Mouse (Mus musculus) embryonic facial prominence, embryonic 13.5 days (tissue): ENCODE measurements at regions not wholly inside any gene's neighbourhood (a gene's known extent, or its start where the extent isn't known, plus 50 kb on each side); places are given as distances from the start of the nearest gene placed in this dataset.

ENCODE experiments used
- ATAC-seq: fragments of 200-750 bp; cut with Nextera tagmentation; 2 replicates; pipeline ENCODE4 v1.8.0; 2017; ENCODE audit warnings: low read depth; ENCODE audit not compliant: insufficient number of reproducible peaks, insufficient read depth, low FRiP score, low TSS enrichment
- H3K27ac ChIP-seq: fragments of 300-500 bp; sonication (generic); 2 replicates; pipeline ENCODE4 v1.5.1; 2015; ENCODE audit warnings: moderate library complexity, mild to moderate bottlenecking, inconsistent platforms
- H3K27me3 ChIP-seq: fragments of 300-500 bp; sonication (generic); 2 replicates; pipeline ENCODE4 v1.6.1; 2015; ENCODE audit warnings: mild to moderate bottlenecking, inconsistent platforms
- H3K36me3 ChIP-seq: fragments of 300-500 bp; sonication (generic); 2 replicates; pipeline ENCODE4 v1.6.1; 2015; ENCODE audit warnings: mild to moderate bottlenecking, inconsistent platforms
- H3K4me1 ChIP-seq: fragments of 300-500 bp; sonication (generic); 2 replicates; pipeline ENCODE4 v1.6.1; 2015; ENCODE audit warnings: inconsistent platforms
- H3K4me2 ChIP-seq: fragments of 300-500 bp; sonication (generic); 2 replicates; pipeline ENCODE4 v1.6.1; 2015; ENCODE audit warnings: moderate library complexity, mild to moderate bottlenecking, inconsistent platforms
- H3K4me3 ChIP-seq: fragments of 300-500 bp; sonication (generic); 2 replicates; pipeline ENCODE4 v1.5.1; 2015; ENCODE audit warnings: mild to moderate bottlenecking, inconsistent platforms
- H3K9ac ChIP-seq: fragments of 300-500 bp; sonication (generic); 2 replicates; pipeline ENCODE4 v1.6.1; 2015; ENCODE audit warnings: mild to moderate bottlenecking, inconsistent platforms
- H3K9me3 ChIP-seq: fragments of 300-500 bp; sonication (generic); 2 replicates; pipeline ENCODE4 v1.6.1; 2016; ENCODE audit warnings: inconsistent platforms
- WGBS: fragments of 180-500 bp; shearing (Covaris S2); methylation state at CpG from one replicate; pipeline ENCODE4 v1.1.7; 2015; ENCODE audit warnings: mixed read lengths; 5-methylcytosine and 5-hydroxymethylcytosine counted together

- Histone ChIP-seq H3K27ac (no peak overlapping the region), H3K4me1 (peaks cover 6% of the 10 kb centered on the region), H3K27me3 (peaks cover 38% of the 10 kb centered on the region), H3K9me3 (no peaks in the 10 kb centered on the region), H3K4me3 (no peak overlapping the region), H3K36me3 (no peaks in the 10 kb centered on the region), H3K4me2 (no peak overlapping the region), H3K9ac (no peak overlapping the region)
- ATAC-seq = no peak
- WGBS = 86% methylated on average over 3 of the region's 3 CpGs
These were observed 57.5 kb downstream of the Tmem174 start for GRCm38 (mm10) chr13:98579731-98580130.

GRCm38 (mm10) chr13:98578426-98579066, 58.7 kb downstream of the Tmem174 start:
- 64% methylated on average over 11 of the region's 11 CpGs for WGBS
- no peak for ATAC-seq
- peaks cover 37% of the 10 kb centered on the region for H3K27me3 ChIP-seq
- H3K9ac ChIP-seq = no peak overlapping the region
- H3K4me1 ChIP-seq = peaks cover 15% of the 10 kb centered on the region
- H3K4me3 ChIP-seq = no peak overlapping the region
- H3K36me3 ChIP-seq = no peaks in the 10 kb centered on the region
- no peaks in the 10 kb centered on the region for H3K9me3 ChIP-seq
- no peak overlapping the region for H3K27ac ChIP-seq
- H3K4me2 ChIP-seq = no peak overlapping the region

- no peak for ATAC-seq
- peaks cover 50% of the 10 kb centered on the region for H3K27me3 ChIP-seq
- no peaks in the 10 kb centered on the region for H3K36me3 ChIP-seq
- no peak overlapping the region for H3K9ac ChIP-seq
- H3K4me3 ChIP-seq = no peak overlapping the region
- no peak overlapping the region for H3K4me2 ChIP-seq
- H3K27ac ChIP-seq = no peak overlapping the region
- H3K9me3 ChIP-seq = no peaks in the 10 kb centered on the region
- peaks cover 37% of the 10 kb centered on the region for H3K4me1 ChIP-seq
- 65% methylated on average over 3 of the region's 3 CpGs for WGBS
These were observed 61.1 kb downstream of the Tmem174 start for GRCm38 (mm10) chr13:98576061-98576460.

GRCm38 (mm10) chr13:98574057-98574323, 63.2 kb downstream of the Tmem174 start:
- no peak for ATAC-seq
- H3K9ac ChIP-seq = 0 out of 2 replicates have a peak overlapping the region, but pooled peaks have one; percentile 21
- no peak overlapping the region for H3K4me3 ChIP-seq
- no peaks in the 10 kb centered on the region for H3K9me3 ChIP-seq
- peak overlapping the region; percentile 84 for H3K4me2 ChIP-seq
- H3K4me1 ChIP-seq = peaks cover 40% of the 10 kb centered on the region
- WGBS = 18% methylated on average over 12 of the region's 12 CpGs
- no peaks in the 10 kb centered on the region for H3K36me3 ChIP-seq
- H3K27ac ChIP-seq = peak overlapping the region; percentile 81; the same call in 1 of the 2 replicates
- peaks cover 57% of the 10 kb centered on the region for H3K27me3 ChIP-seq

- no peaks in the 10 kb centered on the region for H3K36me3 ChIP-seq
- WGBS = 7% methylated on average over 39 of the region's 39 CpGs
- peak overlapping the region; percentile 84 for H3K4me2 ChIP-seq
- peak overlapping the region; percentile 69 for H3K9ac ChIP-seq
- peaks cover 40% of the 10 kb centered on the region for H3K4me1 ChIP-seq
- no peaks in the 10 kb centered on the region for H3K9me3 ChIP-seq
- H3K27me3 ChIP-seq = peaks cover 57% of the 10 kb centered on the region
- peak overlapping the region; percentile 46 for H3K4me3 ChIP-seq
- H3K27ac ChIP-seq = peak overlapping the region; percentile 81
- peak; percentile 65 for ATAC-seq
These were observed 63.8 kb downstream of the Tmem174 start for GRCm38 (mm10) chr13:98573261-98574056.

- Histone ChIP-seq H3K9ac (peak overlapping the region; percentile 69), H3K36me3 (no peaks in the 10 kb centered on the region), H3K27me3 (peaks cover 57% of the 10 kb centered on the region), H3K4me1 (peaks cover 40% of the 10 kb centered on the region), H3K9me3 (no peaks in the 10 kb centered on the region), H3K27ac (peak overlapping the region; percentile 81), H3K4me3 (peak overlapping the region; percentile 46), H3K4me2 (peak overlapping the region; percentile 84)
- 2% methylated on average over 50 of the region's 50 CpGs for WGBS
- ATAC-seq = peak; percentile 52
These were observed 64.5 kb downstream of the Tmem174 start for GRCm38 (mm10) chr13:98572581-98573260.

- Histone ChIP-seq H3K4me3 (peak overlapping the region; percentile 46), H3K27ac (no peak overlapping the region), H3K36me3 (no peaks in the 10 kb centered on the region), H3K4me1 (peaks cover 40% of the 10 kb centered on the region), H3K9ac (peak overlapping the region; percentile 69; the same call in 1 of the 2 replicates), H3K9me3 (no peaks in the 10 kb centered on the region), H3K27me3 (peaks cover 57% of the 10 kb centered on the region), H3K4me2 (peak overlapping the region; percentile 84)
- no peak; the same call in 1 of the 2 replicates for ATAC-seq
- 10% methylated on average over 10 of the region's 14 CpGs for WGBS
These were observed 65.1 kb downstream of the Tmem174 start for GRCm38 (mm10) chr13:98572011-98572570.

GRCm38 (mm10) chr13:98571051-98571450, 66.2 kb downstream of the Tmem174 start:
- H3K27ac ChIP-seq = no peak overlapping the region
- ATAC-seq = no peak
- no peaks in the 10 kb centered on the region for H3K9me3 ChIP-seq
- H3K27me3 ChIP-seq = peaks cover 59% of the 10 kb centered on the region
- H3K36me3 ChIP-seq = no peaks in the 10 kb centered on the region
- H3K4me2 ChIP-seq = no peak overlapping the region
- H3K9ac ChIP-seq = no peak overlapping the region
- no peak overlapping the region for H3K4me3 ChIP-seq
- WGBS = 50% methylated on average over 3 of the region's 3 CpGs
- peaks cover 39% of the 10 kb centered on the region for H3K4me1 ChIP-seq

GRCm38 (mm10) chr13:98555693-98556092, 63.9 kb upstream of the Gm10320 start:
- Histone ChIP-seq H3K9me3 (no peaks in the 10 kb centered on the region), H3K9ac (no peak overlapping the region), H3K36me3 (no peaks in the 10 kb centered on the region), H3K27ac (peak overlapping the region; percentile 65), H3K4me1 (peaks cover 28% of the 10 kb centered on the region), H3K4me2 (peak overlapping the region; percentile 31), H3K27me3 (0 out of 2 replicates have a peak, but pooled peaks cover 9% of the 10 kb centered on the region), H3K4me3 (no peak overlapping the region)
- ATAC-seq = peak; percentile 77
- WGBS = 30% methylated on average over 6 of the region's 6 CpGs

GRCm38 (mm10) chr13:98551471-98552020, 59.7 kb upstream of the Gm10320 start:
- no peaks in the 10 kb centered on the region for H3K36me3 ChIP-seq
- H3K4me3 ChIP-seq = no peak overlapping the region
- no peak overlapping the region for H3K27ac ChIP-seq
- peaks cover 14% of the 10 kb centered on the region for H3K27me3 ChIP-seq
- no peak overlapping the region for H3K4me2 ChIP-seq
- no peaks in the 10 kb centered on the region for H3K9me3 ChIP-seq
- H3K9ac ChIP-seq = no peak overlapping the region
- WGBS = 34% methylated on average over 13 of the region's 13 CpGs
- ATAC-seq = no peak
- peaks cover 36% of the 10 kb centered on the region for H3K4me1 ChIP-seq

GRCm38 (mm10) chr13:98547223-98547622, 55.4 kb upstream of the Gm10320 start:
- no peak for ATAC-seq
- WGBS = 79% methylated on average over 5 of the region's 5 CpGs
- H3K27me3 ChIP-seq = peaks cover 5% of the 10 kb centered on the region

More at GRCm38 (mm10) chr13:98547223-98547622, 55.4 kb upstream of the Gm10320 start:
- no peak overlapping the region for H3K4me3 ChIP-seq
- H3K9ac ChIP-seq = no peak overlapping the region
- no peak overlapping the region for H3K4me2 ChIP-seq
- no peaks in the 10 kb centered on the region for H3K9me3 ChIP-seq
- peak overlapping the region; percentile 51; the same call in 1 of the 2 replicates for H3K27ac ChIP-seq
- H3K4me1 ChIP-seq = peaks cover 40% of the 10 kb centered on the region
- no peaks in the 10 kb centered on the region for H3K36me3 ChIP-seq
